Mouse (Mus musculus): ENCODE data around the gene Oxld1.
"Not testable (repeated sequence)": the region's sequence is repeated elsewhere in the genome, so short reads cannot be mapped to it uniquely, and the experiment has no call there.

Oxld1 gene

DNA sequence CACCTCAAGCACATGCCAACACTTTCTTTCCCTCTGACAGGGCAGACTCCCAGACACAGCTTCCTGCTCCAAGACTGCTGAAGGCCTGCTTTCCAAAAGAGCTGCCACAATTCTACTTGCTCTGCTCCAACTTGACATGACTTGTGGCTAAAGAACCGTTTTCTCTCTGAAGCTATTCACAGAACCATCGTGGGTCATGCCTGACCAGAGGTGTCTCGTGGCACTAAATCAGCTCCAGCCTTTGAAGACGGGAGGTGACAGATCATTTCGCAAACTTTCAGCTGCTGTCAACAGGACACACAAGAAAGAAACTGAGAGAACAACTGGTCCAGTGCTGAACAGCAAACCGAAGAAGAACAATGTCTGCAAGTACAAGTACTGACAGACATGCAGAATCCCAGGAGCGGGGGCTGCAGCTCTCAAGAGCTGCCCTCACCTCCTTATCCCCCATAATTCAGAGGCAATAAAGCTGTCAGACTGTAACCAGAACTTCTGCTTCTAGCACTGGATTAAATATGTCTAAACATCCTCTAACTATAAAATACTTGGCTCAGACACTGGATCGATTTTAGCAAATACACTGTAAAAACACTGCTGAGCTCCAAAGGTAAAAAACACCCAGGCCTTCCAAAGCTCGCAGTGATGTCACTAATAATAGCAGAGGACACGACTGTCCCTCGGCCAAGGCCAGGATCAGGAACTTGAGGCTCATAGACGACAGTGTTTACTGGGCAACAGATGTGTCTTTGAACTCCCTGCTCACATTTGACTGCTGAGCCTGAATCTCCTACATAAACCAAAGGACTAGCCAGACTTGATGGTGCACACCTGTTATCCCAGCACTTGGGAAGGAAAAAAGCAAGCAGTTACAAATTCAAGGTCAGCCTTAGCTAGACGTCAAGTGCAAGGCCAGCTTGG is 35.0 kb downstream of the Oxld1 start:
- DNase-seq: no peak

DNA sequence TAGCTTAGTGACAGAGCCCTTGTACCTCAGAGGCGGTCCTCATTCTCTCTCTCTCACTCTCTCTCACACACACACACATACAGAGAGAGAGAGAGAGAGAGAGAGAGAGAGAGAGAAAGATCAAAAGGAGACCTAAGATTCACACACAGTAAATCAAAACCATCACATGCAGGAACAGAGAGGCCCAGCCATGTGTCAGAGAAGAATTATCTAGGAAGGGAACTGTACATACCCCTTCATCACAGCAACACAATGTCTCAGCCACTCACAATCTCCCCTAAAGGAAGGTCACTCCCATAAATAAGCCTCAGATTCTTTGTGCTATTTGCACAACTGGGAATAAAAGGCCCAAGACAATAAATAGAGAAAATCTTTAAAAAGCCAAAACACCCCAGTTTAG is 39.3 kb downstream of the Oxld1 start:
- no peak for DNase-seq

DNA sequence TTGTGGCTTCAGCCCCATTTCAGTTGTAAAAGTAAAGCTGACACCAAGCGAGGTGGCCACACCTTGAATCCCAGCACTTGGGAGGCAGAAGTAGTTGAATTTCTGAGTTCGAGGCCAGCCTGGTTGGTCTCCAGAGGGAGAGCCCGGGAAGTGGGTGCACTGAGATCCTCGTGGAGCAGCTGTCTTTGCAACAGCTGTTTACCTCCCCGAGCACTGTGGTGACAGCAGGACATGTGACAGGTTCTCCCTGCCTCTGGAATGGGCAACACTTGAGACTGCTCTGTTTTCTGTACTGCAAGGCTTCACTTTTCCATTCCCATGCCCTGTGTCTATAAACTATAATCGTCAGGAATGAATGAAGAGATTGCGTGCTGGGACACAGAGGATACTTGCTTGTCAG is 40.0 kb downstream of the Oxld1 start:
- DNase-seq: no peak

- DNase-seq: not testable (repeated sequence)
Measured at GRCm38 (mm10) chr11:120413621-120414020, 44.2 kb downstream of the Oxld1 start.
